Mouse (Mus musculus): ENCODE data around the gene Ros1. TPM values are rescaled to one million over a fixed set of nuclear protein-coding genes. Genes with fewer than 3 reads are reported as not detected.

Gene Ros1
- polyA plus RNA-seq, 1 experiment from 2014 or later = 0.13 TPM

- H3K9ac ChIP-seq (ENCODE audit: low read length) = no peak overlapping the region
- H3K27ac ChIP-seq (replicated peaks) = no peak overlapping the region
- TF ChIP-seq EP300 (optimal IDR thresholded peaks at IDR 0.05) = no peak
- no peak for TF ChIP-seq CTCF (IDR thresholded peaks at IDR 0.05; ENCODE audit: low read depth)
- no peaks in the 10 kb centered on the region for H3K36me3 ChIP-seq (ENCODE audit: control insufficient read depth, insufficient read depth, low read length)
- H3K27me3 ChIP-seq (ENCODE audit: control insufficient read depth, insufficient read depth, low read length) = peaks cover 24% of the 10 kb centered on the region
- WGBS = 6% methylated on average over 11 of the region's 11 CpGs
- no peak overlapping the region for H3K4me3 ChIP-seq (ENCODE audit: low read depth, low read length)
- no peaks in the 10 kb centered on the region for H3K9me3 ChIP-seq (ENCODE audit: control insufficient read depth, low read length)
- no peak for ATAC-seq (ENCODE audit: low FRiP score, low TSS enrichment)
- H3K4me2 ChIP-seq (replicated peaks; ENCODE audit: low read depth) = no peak overlapping the region
- H3K4me1 ChIP-seq (replicated peaks; ENCODE audit: control insufficient read depth, insufficient read depth) = no peaks in the 10 kb centered on the region
- DNase-seq (ENCODE audit: low spot score) = no peak
These were observed 166.3 kb downstream of the Ros1 start for GRCm38 (mm10) chr10:52028561-52029370.

GRCm38 (mm10) chr10:52027161-52028035, 167.6 kb downstream of the Ros1 start:
- H3K4me3 ChIP-seq (ENCODE audit: low read depth, low read length) = peak overlapping the region; percentile 18
- peaks cover 31% of the 10 kb centered on the region for H3K27me3 ChIP-seq (ENCODE audit: control insufficient read depth, insufficient read depth, low read length)
- peak; percentile 22 for DNase-seq (ENCODE audit: low spot score)
- no peak overlapping the region for H3K27ac ChIP-seq (replicated peaks)
- no peak for ATAC-seq (ENCODE audit: low FRiP score, low TSS enrichment)
- H3K9ac ChIP-seq (ENCODE audit: low read length) = no peak overlapping the region
- no peak for TF ChIP-seq CTCF (IDR thresholded peaks at IDR 0.05; ENCODE audit: low read depth)
- TF ChIP-seq EP300 (optimal IDR thresholded peaks at IDR 0.05) = no peak
- H3K36me3 ChIP-seq (ENCODE audit: control insufficient read depth, insufficient read depth, low read length) = no peaks in the 10 kb centered on the region
- WGBS = 1% methylated on average over 68 of the region's 68 CpGs
- no peaks in the 10 kb centered on the region for H3K4me1 ChIP-seq (replicated peaks; ENCODE audit: control insufficient read depth, insufficient read depth)
- no peaks in the 10 kb centered on the region for H3K9me3 ChIP-seq (ENCODE audit: control insufficient read depth, low read length)
- H3K4me2 ChIP-seq (replicated peaks; ENCODE audit: low read depth) = peak overlapping the region; percentile 35

GRCm38 (mm10) chr10:52025821-52026220, 169.2 kb downstream of the Ros1 start:
- TF ChIP-seq CTCF (IDR thresholded peaks at IDR 0.05; ENCODE audit: low read depth) = no peak
- TF ChIP-seq EP300 (optimal IDR thresholded peaks at IDR 0.05) = no peak
- no peak overlapping the region for H3K4me2 ChIP-seq (replicated peaks; ENCODE audit: low read depth)
- DNase-seq (ENCODE audit: low spot score) = no peak
- H3K4me3 ChIP-seq (ENCODE audit: low read depth, low read length) = no peak overlapping the region
- WGBS = 24% methylated on average over 7 of the region's 7 CpGs
- no peaks in the 10 kb centered on the region for H3K36me3 ChIP-seq (ENCODE audit: control insufficient read depth, insufficient read depth, low read length)
- peaks cover 42% of the 10 kb centered on the region for H3K27me3 ChIP-seq (ENCODE audit: control insufficient read depth, insufficient read depth, low read length)
- H3K9ac ChIP-seq (ENCODE audit: low read length) = no peak overlapping the region
- ATAC-seq (ENCODE audit: low FRiP score, low TSS enrichment) = no peak
- H3K4me1 ChIP-seq (replicated peaks; ENCODE audit: control insufficient read depth, insufficient read depth) = no peaks in the 10 kb centered on the region
- no peaks in the 10 kb centered on the region for H3K9me3 ChIP-seq (ENCODE audit: control insufficient read depth, low read length)
- no peak overlapping the region for H3K27ac ChIP-seq (replicated peaks)

- TF ChIP-seq CTCF (IDR thresholded peaks at IDR 0.05; ENCODE audit: low read depth) (no peak), EP300 (optimal IDR thresholded peaks at IDR 0.05) (no peak)
- DNase-seq (ENCODE audit: low spot score) (no peak), ATAC-seq (ENCODE audit: low FRiP score, low TSS enrichment) (no peak)
- no peaks in the 10 kb centered on the region for H3K36me3 ChIP-seq (ENCODE audit: control insufficient read depth, insufficient read depth, low read length)
- peaks cover 46% of the 10 kb centered on the region for H3K27me3 ChIP-seq (ENCODE audit: control insufficient read depth, insufficient read depth, low read length)
- no peak overlapping the region for H3K9ac ChIP-seq (ENCODE audit: low read length)
- no peaks in the 10 kb centered on the region for H3K4me1 ChIP-seq (replicated peaks; ENCODE audit: control insufficient read depth, insufficient read depth)
- 0% methylated on average over 1 of the region's 1 CpGs for WGBS
- no peak overlapping the region for H3K27ac ChIP-seq (replicated peaks)
- H3K4me3 ChIP-seq (ENCODE audit: low read depth, low read length) = no peak overlapping the region
- no peak overlapping the region for H3K4me2 ChIP-seq (replicated peaks; ENCODE audit: low read depth)
- H3K9me3 ChIP-seq (ENCODE audit: control insufficient read depth, low read length) = no peaks in the 10 kb centered on the region
These were observed 169.8 kb downstream of the Ros1 start for GRCm38 (mm10) chr10:52025291-52025690.

- no peak for ATAC-seq (ENCODE audit: low FRiP score, low TSS enrichment)
- Histone ChIP-seq H3K27ac (replicated peaks) (no peak overlapping the region), H3K27me3 (ENCODE audit: control insufficient read depth, insufficient read depth, low read length) (peaks cover 46% of the 10 kb centered on the region), H3K9ac (ENCODE audit: low read length) (no peak overlapping the region), H3K4me3 (ENCODE audit: low read depth, low read length) (no peak overlapping the region), H3K4me1 (replicated peaks; ENCODE audit: control insufficient read depth, insufficient read depth) (no peaks in the 10 kb centered on the region), H3K36me3 (ENCODE audit: control insufficient read depth, insufficient read depth, low read length) (no peaks in the 10 kb centered on the region), H3K9me3 (ENCODE audit: control insufficient read depth, low read length) (no peaks in the 10 kb centered on the region), H3K4me2 (replicated peaks; ENCODE audit: low read depth) (no peak overlapping the region)
- no peak for TF ChIP-seq EP300 (optimal IDR thresholded peaks at IDR 0.05)
- TF ChIP-seq CTCF (IDR thresholded peaks at IDR 0.05; ENCODE audit: low read depth) = no peak
- WGBS = 24% methylated on average over 2 of the region's 2 CpGs
- DNase-seq (ENCODE audit: low spot score) = no peak
These were observed 171.0 kb downstream of the Ros1 start for GRCm38 (mm10) chr10:52024053-52024410.
